Mouse (Mus musculus) left cerebral cortex, postnatal 10 days (tissue): Measurements from ENCODE around the gene Kdelr1. TPM values are rescaled to one million over a fixed set of nuclear protein-coding genes. Genes with fewer than 3 reads are reported as not detected.

Experiments
- DNase-seq, 2 experiments: peaks; one replicate each; pipeline ENCODE4 v3.0.0; 2021 to 2022; ENCODE audit warnings: low spot score in 2 of 2, mixed read lengths in 1 of 2; ENCODE audit errors: extremely low spot score in 1 of 2
- intact Hi-C: fragments of 180-260 bp; cut with DNase I; formaldehyde crosslinking; loops from one replicate; pipeline ENCODE4 v1.15.1; 2025
- total RNA-seq, 2 experiments: library from RNA; stranded (reverse); gene quantifications; 2 replicates each; pipeline ENCODE4 v1.2.3; 2021

Kdelr1 gene
- total RNA-seq, 2 experiments from 2014 or later, result 101 to 103 TPM

- intact Hi-C loops, result no loop called here
- no peak for DNase-seq
These were observed 57.1 kb downstream of the Kdelr1 start for GRCm38 (mm10) chr7:45929688-45930087.

Other genes starting within 250 kb of the Kdelr1 start
- gene Rasip1, start 245.3 kb upstream of the Kdelr1 start, total RNA-seq, result 10 to 100 TPM; 15.1 to 15.8 TPM
- 1 to 10 TPM; 1.2 to 2.2 TPM for gene Mamstr, start 232.8 kb upstream of the Kdelr1 start, total RNA-seq
- under 1 TPM; 0.18 to 0.24 TPM for gene Fut2, start 206.4 kb upstream of the Kdelr1 start, total RNA-seq
- under 1 TPM; 0.45 to 0.47 TPM for gene Ntn5, start 188.8 kb upstream of the Kdelr1 start, total RNA-seq
- gene Sec1, start 178.4 kb upstream of the Kdelr1 start, total RNA-seq, result under 1 TPM; 0.34 to 0.39 TPM
- gene Car11, start 172.9 kb upstream of the Kdelr1 start, total RNA-seq, result 100 to 1,000 TPM; 152 to 154 TPM
- gene Dbp, start 167.7 kb upstream of the Kdelr1 start, total RNA-seq, result 10 to 100 TPM; 40.9 to 51.0 TPM
- 100 to 1,000 TPM; 437 to 456 TPM for gene Rpl18, start 157.3 kb upstream of the Kdelr1 start, total RNA-seq
- 10 to 100 TPM; 23.0 to 24.6 TPM for gene Sphk2, start 154.8 kb upstream of the Kdelr1 start, total RNA-seq
- gene Fam83e, start 151.6 kb upstream of the Kdelr1 start, total RNA-seq, result under 1 TPM; 0.26 to 0.39 TPM
- gene Spaca4, start 147.0 kb upstream of the Kdelr1 start, total RNA-seq, result not detected
- 100 to 1,000 TPM; 268 to 281 TPM for gene Lmtk3, start 89.0 kb upstream of the Kdelr1 start, total RNA-seq
- 10 to 100 TPM in 1 of 2 experiments, 1 to 10 TPM in 1; 9.7 to 11.5 TPM for gene Sult2b1, start 88.1 kb upstream of the Kdelr1 start, total RNA-seq
- 100 to 1,000 TPM; 229 to 242 TPM for gene Cyth2, start 58.2 kb upstream of the Kdelr1 start, total RNA-seq
- gene Kcnj14, start 48.0 kb upstream of the Kdelr1 start, total RNA-seq, result 1 to 10 TPM; 1.6 to 1.8 TPM
- 10 to 100 TPM; 27.5 to 29.2 TPM for gene Grwd1, start 41.8 kb upstream of the Kdelr1 start, total RNA-seq
- gene Grin2d, start 5.6 kb downstream of the Kdelr1 start, total RNA-seq, result 10 to 100 TPM; 35.6 to 36.4 TPM
- gene Syngr4, start 23.9 kb downstream of the Kdelr1 start, total RNA-seq, result not detected
- 10 to 100 TPM; 17.9 to 22.8 TPM for gene Tmem143, start 24.2 kb downstream of the Kdelr1 start, total RNA-seq
- gene Emp3, start 48.6 kb downstream of the Kdelr1 start, total RNA-seq, result 1 to 10 TPM; 4.6 to 6.7 TPM
- 1 to 10 TPM; 1.4 to 1.5 TPM for gene Ccdc114, start 51.3 kb downstream of the Kdelr1 start, total RNA-seq
- gene Abcc6, start 157.5 kb downstream of the Kdelr1 start, total RNA-seq, result 1 to 10 TPM; 3.9 to 4.4 TPM
- 100 to 1,000 TPM; 109 to 115 TPM for gene Nomo1, start 160.9 kb downstream of the Kdelr1 start, total RNA-seq
- gene Kcnj11, start 228.0 kb downstream of the Kdelr1 start, total RNA-seq, result 10 to 100 TPM; 19.4 to 19.5 TPM